Mouse (Mus musculus): ENCODE measurements around the gene Il11ra2. TPM values are rescaled to one million over a fixed set of nuclear protein-coding genes. Genes with fewer than 3 reads are reported as not detected.

Il11ra2 gene
- not detected in 4 replicates for total RNA-seq (2023)

DNA sequence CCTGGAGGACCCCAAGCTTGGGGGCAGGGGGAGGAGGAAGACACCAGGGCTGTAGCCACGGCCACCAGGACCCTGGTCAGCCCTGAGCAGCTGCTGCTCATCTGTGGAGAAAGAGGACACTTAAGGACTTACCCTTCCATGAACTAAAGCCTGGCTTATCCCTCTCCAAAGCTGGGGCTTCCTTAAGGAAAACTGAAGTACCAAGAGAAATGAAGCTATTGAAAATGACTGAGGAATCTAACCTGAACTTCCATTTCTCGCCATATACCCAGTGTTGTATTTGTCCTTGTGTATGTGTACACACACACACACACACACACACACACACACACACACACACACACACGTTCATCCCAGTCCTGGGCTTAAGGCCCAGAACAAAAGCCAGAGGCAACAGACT lies at the start of gene Il11ra2:
Il11ra2 (minus strand) TSS at position 101 of the 400 bp plus-strand sequence.

DNA sequence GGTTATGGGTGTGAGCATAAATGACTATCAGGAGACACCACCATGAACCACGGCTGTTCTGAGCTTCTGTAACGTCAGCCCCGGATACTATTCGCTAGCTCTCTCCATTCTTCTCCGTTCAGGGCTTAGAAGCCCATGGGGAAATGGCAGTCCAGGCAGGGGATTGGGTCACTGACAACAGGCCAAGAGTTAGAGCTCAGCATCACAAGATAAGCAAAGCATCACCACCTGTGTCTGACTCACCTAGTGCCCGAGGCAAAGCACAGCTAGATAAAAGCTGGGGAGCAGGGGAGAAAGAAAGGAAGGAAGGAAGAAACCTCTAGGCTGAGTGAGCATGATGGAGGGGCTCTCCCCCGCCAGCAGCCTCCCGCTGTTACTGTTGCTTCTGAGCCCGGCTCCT lies 6.7 kb downstream of the Il11ra2 start, which contains the start of gene Ccl27b:
Ccl27b (plus strand) TSS at position 301 of the 400 bp plus-strand sequence.

DNA sequence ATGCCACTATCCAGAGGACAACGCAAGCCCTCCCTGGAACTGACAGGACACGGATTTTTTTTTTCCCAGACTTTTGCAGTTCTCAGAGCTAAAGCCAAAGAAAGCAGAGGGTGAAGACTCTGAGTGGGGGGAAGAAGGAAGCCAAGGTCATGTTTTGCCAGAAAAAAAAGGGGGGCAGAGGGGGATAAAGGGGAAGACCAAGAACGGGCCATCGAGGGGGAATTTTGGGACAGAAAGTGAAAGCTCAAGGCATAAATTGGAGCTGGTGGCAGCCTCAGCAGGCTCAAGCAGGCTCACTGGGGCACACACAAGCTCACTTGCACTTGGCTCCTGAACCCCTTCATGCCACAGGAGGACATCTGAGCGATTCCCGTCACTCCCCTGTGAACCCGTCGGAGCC lies 32.3 kb downstream of the Il11ra2 start, which contains the start of gene Gm2564:
Gm2564 (plus strand) TSS at position 301 of the 400 bp plus-strand sequence.

DNA sequence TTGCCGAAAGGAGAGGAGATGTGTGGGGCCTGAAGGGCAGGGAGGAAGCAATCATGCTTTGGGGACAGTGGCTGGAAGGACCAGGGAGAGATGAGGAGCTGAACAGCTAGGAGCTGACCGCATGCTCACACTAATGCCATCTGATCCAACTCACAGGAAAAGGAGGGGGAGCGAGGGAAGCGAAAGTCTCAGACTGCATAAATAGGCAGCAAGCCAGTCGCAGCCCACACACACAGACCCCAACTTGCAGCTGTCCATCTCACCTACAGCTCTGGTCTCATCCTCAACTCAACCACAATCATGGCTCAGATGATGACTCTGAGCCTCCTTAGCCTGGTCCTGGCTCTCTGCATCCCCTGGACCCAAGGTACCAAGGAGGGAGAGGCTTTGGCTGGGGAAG lies 49.8 kb downstream of the Il11ra2 start, which contains the start of gene Gm10591:
Gm10591 (plus strand) TSS at position 301 of the 400 bp plus-strand sequence.

Other genes with a start within 250 kb of the Il11ra2 start
- not detected in 4 replicates for gene Gm21586, start 222.5 kb downstream of the Il11ra2 start, total RNA-seq (2023)
- not detected in 4 replicates for gene Gm2163, start 195.1 kb downstream of the Il11ra2 start, total RNA-seq (2023)
- not detected in 4 replicates for gene Fam205a2, start 133.7 kb downstream of the Il11ra2 start, total RNA-seq (2023)
- not detected in 4 replicates for gene Gm10591, start 49.7 kb downstream of the Il11ra2 start, total RNA-seq (2023)
- gene Gm2564, start 32.2 kb downstream of the Il11ra2 start, total RNA-seq (2023) = not detected in 4 replicates
- not detected in 4 replicates for gene Ccl27b, start 6.6 kb downstream of the Il11ra2 start, total RNA-seq (2023)
- gene 4930578G10Rik, start 73.7 kb upstream of the Il11ra2 start, total RNA-seq (2023) = not detected in 4 replicates
- gene Ccl19, start 94.7 kb upstream of the Il11ra2 start, total RNA-seq (2023) = not detected in 4 replicates
- not detected in 4 replicates for gene Ccl21a, start 112.1 kb upstream of the Il11ra2 start, total RNA-seq (2023)
- not detected in 4 replicates for gene Fam205a1, start 192.0 kb upstream of the Il11ra2 start, total RNA-seq (2023)
- not detected in 4 replicates for gene Gm12394, start 194.9 kb upstream of the Il11ra2 start, total RNA-seq (2023)
- gene Fam205c, start 212.3 kb upstream of the Il11ra2 start, total RNA-seq (2023) = not detected in 4 replicates

Measured in B cell, adult 62 days (primary cell).